Mouse (Mus musculus) intestine, embryonic 15.5 days (tissue): ENCODE results near the gene Pmm2. TPM values are rescaled to one million over a fixed set of nuclear protein-coding genes. Genes with fewer than 3 reads are reported as not detected.

Experiments
- ATAC-seq: fragments of 200-750 bp; cut with Nextera tagmentation; 2 replicates; pipeline ENCODE4 v1.8.0; 2017; ENCODE audit warnings: moderate TSS enrichment, moderate library complexity
- H3K27ac ChIP-seq: fragments of 300-500 bp; sonication (generic); 2 replicates; pipeline ENCODE4 v1.5.1; 2015; ENCODE audit warnings: mild to moderate bottlenecking, inconsistent platforms
- H3K27me3 ChIP-seq: fragments of 300-500 bp; sonication (generic); replicated peaks from 2 replicates; pipeline ENCODE4 v1.6.1; 2015; ENCODE audit warnings: inconsistent platforms
- H3K36me3 ChIP-seq: fragments of 300-500 bp; sonication (generic); 2 replicates; pipeline ENCODE4 v1.6.1; 2015; ENCODE audit warnings: inconsistent platforms
- H3K4me1 ChIP-seq: fragments of 300-500 bp; sonication (generic); replicated peaks from 2 replicates; pipeline ENCODE4 v1.6.1; 2015; ENCODE audit warnings: inconsistent platforms
- H3K4me2 ChIP-seq: fragments of 300-500 bp; sonication (generic); replicated peaks from 2 replicates; pipeline ENCODE4 v1.6.1; 2015; ENCODE audit warnings: mild to moderate bottlenecking, inconsistent platforms
- H3K4me3 ChIP-seq: fragments of 300-500 bp; sonication (generic); replicated peaks from 2 replicates; pipeline ENCODE4 v1.5.1; 2015; ENCODE audit warnings: inconsistent platforms
- H3K9ac ChIP-seq: fragments of 300-500 bp; sonication (generic); 2 replicates; pipeline ENCODE4 v1.6.1; 2015; ENCODE audit warnings: inconsistent platforms
- H3K9me3 ChIP-seq: fragments of 300-500 bp; sonication (generic); 2 replicates; pipeline ENCODE4 v1.6.1; 2016; ENCODE audit warnings: inconsistent platforms
- WGBS: fragments of 180-500 bp; shearing (Covaris S2); methylation state at CpG from one replicate; pipeline ENCODE4 v1.1.7; 2015; 5-methylcytosine and 5-hydroxymethylcytosine counted together
- polyA plus RNA-seq: library from polyadenylated mRNA; unstranded; fragments of >200 nt; fragmentation: Nextera tagmentation; extraction: Ambion mirVana; gene quantifications from 2 replicates; pipeline ENCODE4 v1.2.1, GENCODE M21; 2015

Pmm2 gene
- polyA plus RNA-seq, 1 experiment from 2014 or later = 92.0 TPM

- Histone ChIP-seq H3K4me3 (no peak overlapping the region), H3K27ac (no peak overlapping the region), H3K4me1 (peaks cover 7% of the 10 kb centered on the region), H3K9ac (no peak overlapping the region), H3K27me3 (no peaks in the 10 kb centered on the region), H3K9me3 (no peaks in the 10 kb centered on the region), H3K4me2 (no peak overlapping the region), H3K36me3 (peaks cover 23% of the 10 kb centered on the region)
- no peak for ATAC-seq
Measured at GRCm38 (mm10) chr16:8687559-8688112, 50.2 kb downstream of the Pmm2 start.

- no peak overlapping the region for H3K4me3 ChIP-seq
- no peak overlapping the region for H3K27ac ChIP-seq
- H3K27me3 ChIP-seq = no peaks in the 10 kb centered on the region
- H3K4me2 ChIP-seq = no peak overlapping the region
- H3K4me1 ChIP-seq = peaks cover 7% of the 10 kb centered on the region
- no peak for ATAC-seq
- H3K9me3 ChIP-seq = no peaks in the 10 kb centered on the region
- peaks cover 43% of the 10 kb centered on the region for H3K36me3 ChIP-seq
- no peak overlapping the region for H3K9ac ChIP-seq
- 91% methylated on average over 11 of the region's 11 CpGs for WGBS
Measured at GRCm38 (mm10) chr16:8689979-8690656, 52.6 kb downstream of the Pmm2 start.

- Histone ChIP-seq H3K4me3 (no peak overlapping the region), H3K4me1 (peaks cover 7% of the 10 kb centered on the region), H3K4me2 (no peak overlapping the region), H3K27ac (no peak overlapping the region), H3K9me3 (no peaks in the 10 kb centered on the region), H3K27me3 (no peaks in the 10 kb centered on the region), H3K36me3 (peaks cover 48% of the 10 kb centered on the region), H3K9ac (no peak overlapping the region)
- ATAC-seq = no peak
- 92% methylated on average over 7 of the region's 7 CpGs for WGBS
Measured at GRCm38 (mm10) chr16:8691206-8691605, 53.7 kb downstream of the Pmm2 start.

- Histone ChIP-seq H3K9ac (no peak overlapping the region), H3K9me3 (no peaks in the 10 kb centered on the region), H3K27ac (no peak overlapping the region), H3K27me3 (no peaks in the 10 kb centered on the region), H3K4me1 (no peaks in the 10 kb centered on the region), H3K36me3 (peaks cover 57% of the 10 kb centered on the region), H3K4me3 (no peak overlapping the region), H3K4me2 (no peak overlapping the region)
- 89% methylated on average over 8 of the region's 8 CpGs for whole genome bisulfite sequencing
- no peak for ATAC-seq
Measured at GRCm38 (mm10) chr16:8699556-8699955, 62.1 kb downstream of the Pmm2 start.

- 79% methylated on average over 3 of the region's 3 CpGs for WGBS
- no peaks in the 10 kb centered on the region for H3K4me1 ChIP-seq
- H3K9me3 ChIP-seq = no peaks in the 10 kb centered on the region
- no peak overlapping the region for H3K4me3 ChIP-seq
- no peak overlapping the region for H3K4me2 ChIP-seq
- no peak overlapping the region for H3K27ac ChIP-seq
- no peaks in the 10 kb centered on the region for H3K27me3 ChIP-seq
- H3K36me3 ChIP-seq = peaks cover 53% of the 10 kb centered on the region
- ATAC-seq = no peak
- H3K9ac ChIP-seq = no peak overlapping the region
Measured at GRCm38 (mm10) chr16:8700586-8700985, 63.1 kb downstream of the Pmm2 start.

GRCm38 (mm10) chr16:8711998-8712397 lies 74.5 kb downstream of the Pmm2 start:
- peaks cover 41% of the 10 kb centered on the region for H3K36me3 ChIP-seq
- no peaks in the 10 kb centered on the region for H3K4me1 ChIP-seq
- H3K4me3 ChIP-seq = no peak overlapping the region
- no peak overlapping the region for H3K4me2 ChIP-seq
- no peak for ATAC-seq
- no peak overlapping the region for H3K9ac ChIP-seq
- H3K27me3 ChIP-seq = no peaks in the 10 kb centered on the region
- WGBS = 82% methylated on average over 9 of the region's 9 CpGs
- no peak overlapping the region for H3K27ac ChIP-seq
- H3K9me3 ChIP-seq = no peaks in the 10 kb centered on the region

Other genes with a start within 250 kb of the Pmm2 start
- gene Tmem114, start 212.5 kb upstream of the Pmm2 start, polyA plus RNA-seq = not detected in 2 replicates
- gene Mettl22, start 166.9 kb upstream of the Pmm2 start, polyA plus RNA-seq = 14.2 and 16.8 TPM in 2 replicates
- 72.4 and 74.1 TPM in 2 replicates for gene Abat, start 124.2 kb upstream of the Pmm2 start, polyA plus RNA-seq
- 22.0 and 22.2 TPM in 2 replicates for gene Tmem186, start within 50 bp of the Pmm2 start, polyA plus RNA-seq
- gene Carhsp1, start 34.5 kb downstream of the Pmm2 start, polyA plus RNA-seq = 89.8 and 90.4 TPM in 2 replicates
- not detected in 2 replicates for gene Gm5767, start 43.1 kb downstream of the Pmm2 start, polyA plus RNA-seq
- gene Usp7, start 154.6 kb downstream of the Pmm2 start, polyA plus RNA-seq = 22.6 and 25.5 TPM in 2 replicates
- 15.8 and 17.7 TPM in 2 replicates for gene 1810013L24Rik, start 192.4 kb downstream of the Pmm2 start, polyA plus RNA-seq